Mouse (Mus musculus) monocyte, adult 2 months (primary cell): ENCODE data around the gene Trim43b.
"Not testable (repeated sequence)": the region's sequence is repeated elsewhere in the genome, so short reads cannot be mapped to it uniquely, and the experiment has no call there.

Source experiments
- DNase-seq, 2 experiments: peaks; one replicate each; pipeline ENCODE4 v3.0.0; 2022; ENCODE audit warnings: low spot score in 2 of 2, low read depth in 1 of 2

Trim43b gene

GRCm38 (mm10) chr9:89092735-89093134 lies at the start of gene Trim43b:
TSS of gene Trim43b (minus strand) at chr9:89092835.
- not testable (repeated sequence) for DNase-seq

DNA sequence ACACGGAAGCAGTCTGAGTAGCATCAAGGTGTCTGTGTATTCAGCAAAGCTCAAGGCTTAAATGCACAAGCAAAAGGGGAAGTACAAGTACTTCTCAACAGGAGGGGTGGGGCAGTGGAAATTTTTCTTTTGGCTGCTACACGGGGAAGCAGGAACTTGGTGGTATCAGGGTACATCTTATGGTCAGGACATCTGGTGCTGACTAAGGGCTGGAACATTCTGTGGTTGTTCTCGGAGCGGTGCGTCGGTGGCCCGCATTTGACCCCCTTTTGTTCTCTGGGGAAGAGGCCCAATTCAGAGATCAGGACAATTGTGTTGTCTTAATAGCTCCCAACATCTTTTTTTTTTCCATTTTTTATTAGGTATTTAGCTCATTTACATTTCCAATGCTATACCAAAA lies 11.9 kb upstream of the Trim43b start:
- DNase-seq, result not testable (repeated sequence)

GRCm38 (mm10) chr9:89086746-89087145 lies 5.9 kb downstream of the Trim43b start:
- DNase-seq, result not testable (repeated sequence)

DNA sequence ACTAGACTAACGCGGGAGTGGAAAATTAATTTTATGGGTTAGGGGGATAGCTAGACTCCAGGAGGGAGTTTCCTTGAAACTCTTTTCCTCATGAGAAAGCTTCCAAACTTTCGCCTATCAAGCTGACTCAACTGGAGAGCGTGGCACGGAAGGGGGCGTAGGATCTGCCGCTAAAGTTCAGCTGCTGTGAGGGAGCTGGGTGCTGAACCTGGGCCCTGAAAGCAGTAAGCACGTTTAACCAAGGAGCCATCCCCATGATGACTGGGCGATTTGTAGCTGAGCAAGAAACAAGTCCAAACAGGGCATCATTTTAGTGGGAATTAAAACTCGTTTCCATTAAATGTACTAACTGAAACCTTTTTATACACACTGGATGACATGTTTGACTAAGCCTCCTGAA lies 13.0 kb downstream of the Trim43b start:
- DNase-seq, result not testable (repeated sequence)

DNA sequence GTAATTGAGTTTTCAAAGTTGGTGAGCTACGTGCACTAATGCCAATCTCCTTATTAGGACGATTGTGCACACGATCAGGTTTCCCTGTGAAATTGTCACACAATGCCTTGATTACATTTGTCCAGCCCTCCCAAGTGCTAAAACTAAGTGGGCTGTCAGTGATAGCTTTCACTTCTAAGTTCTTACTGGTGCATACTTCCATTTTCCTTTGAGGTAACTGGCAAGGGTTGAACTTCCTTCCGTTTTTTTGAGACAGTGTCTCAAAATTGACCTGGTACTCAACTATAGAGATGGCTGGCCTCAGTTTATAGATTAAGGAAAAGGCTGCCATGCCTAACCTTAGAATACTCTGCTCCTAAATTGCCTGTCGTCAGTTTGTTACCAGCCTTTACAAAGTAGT lies 16.1 kb downstream of the Trim43b start:
- DNase-seq, result not testable (repeated sequence)

GRCm38 (mm10) chr9:89067143-89067501 lies 25.5 kb downstream of the Trim43b start:
- DNase-seq, result not testable (repeated sequence)

DNA sequence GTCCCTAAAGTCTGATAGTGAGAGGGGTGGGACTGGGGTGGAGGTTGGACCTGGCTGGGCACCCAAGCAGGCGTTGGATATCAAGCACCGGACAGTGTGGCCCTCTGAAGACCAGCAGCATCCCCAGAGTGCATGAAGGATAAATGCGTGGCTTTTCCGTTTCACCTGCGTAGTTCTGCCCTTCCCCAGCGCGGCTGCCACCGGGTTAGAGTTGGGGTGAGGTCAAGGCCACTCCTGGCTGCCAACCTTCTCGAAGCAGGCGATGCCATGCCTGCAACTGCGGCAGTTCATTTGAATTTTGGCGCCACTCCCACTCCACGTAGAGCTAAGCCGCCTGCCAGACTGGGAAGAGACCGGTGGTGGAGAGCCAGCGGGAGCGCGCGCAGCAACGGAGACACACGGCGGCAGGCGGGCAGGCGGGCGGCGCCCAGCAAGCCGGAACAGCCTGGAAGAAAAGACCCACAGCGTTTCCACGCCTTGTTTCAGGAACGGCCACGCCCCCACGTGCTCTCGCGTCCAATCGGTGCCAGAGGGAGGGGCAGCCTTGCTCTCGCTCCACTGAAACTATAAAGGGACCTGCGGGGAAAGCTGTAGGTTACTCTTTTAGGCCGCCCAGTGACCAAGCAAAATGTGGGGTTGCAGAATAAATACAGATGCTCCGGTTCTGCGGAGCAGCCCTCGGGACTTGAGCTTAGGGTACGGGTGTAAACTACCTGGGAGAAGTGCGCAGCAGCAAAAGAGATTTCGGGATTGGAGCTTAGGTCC lies 26.1 kb downstream of the Trim43b start:
- DNase-seq, result peak in 1 of 2 experiments; percentile 25
